Mouse (Mus musculus): ENCODE results near the gene Phlpp1.

DNA sequence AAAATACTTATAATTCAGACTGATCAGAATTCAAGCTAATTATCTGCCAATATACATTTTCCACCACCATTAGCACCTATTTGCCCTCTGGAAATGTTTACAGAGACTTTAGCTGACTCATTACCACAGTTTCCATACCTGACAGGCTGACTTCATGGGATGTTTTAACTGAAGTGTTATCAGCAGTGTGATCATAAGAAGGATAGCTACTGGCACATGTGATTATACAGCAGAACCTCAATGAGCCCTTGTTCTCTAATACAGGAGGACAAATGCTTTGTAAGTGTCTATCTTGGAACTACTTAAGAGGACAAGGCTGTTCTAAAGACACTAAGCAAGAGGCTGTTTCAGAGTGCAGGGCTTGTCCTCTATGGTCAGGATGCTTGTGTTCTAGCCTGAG lies 15.9 kb downstream of the Phlpp1 start:
- TF ChIP-seq CTCF (conservative IDR thresholded peaks at IDR 0.05 in 1 of 2, IDR thresholded peaks at IDR 0.05 in 1 of 2; ENCODE audit: low read depth in 2 of 2, low read length in 2 of 2) (no peak), POLR2A (IDR thresholded peaks at IDR 0.05; ENCODE audit: low read depth, low read length) (no peak), GABPA (IDR thresholded peaks at IDR 0.05; ENCODE audit: insufficient replicate concordance, low read depth, low read length) (no peak), TBP (conservative IDR thresholded peaks at IDR 0.05; ENCODE audit: low read depth, low read length) (no peak)

Measured in CH12.LX (cell line).